Mouse (Mus musculus): ENCODE results near the gene Gm20854. TPM values are rescaled to one million over a fixed set of nuclear protein-coding genes. Genes with fewer than 3 reads are reported as not detected.
"Not testable (repeated sequence)": the region's sequence is repeated elsewhere in the genome, so short reads cannot be mapped to it uniquely, and the experiment has no call there.

Gene Gm20854
- not detected in 2 replicates for polyA plus RNA-seq (2012; ENCODE audit: insufficient read depth, insufficient read length, missing spikeins)

GRCm38 (mm10) chrY:85530808-85531207 lies at the start of gene Gm20854:
Gm20854 (minus strand) TSS chrY:85530908.
- H3K27ac ChIP-seq (ENCODE audit: insufficient read depth, low read depth, low read length); H3K4me1 ChIP-seq (ENCODE audit: control insufficient read depth, insufficient read depth, low read length); H3K4me3 ChIP-seq (ENCODE audit: insufficient read depth, low read length): not testable (repeated sequence)

Data from bone marrow macrophage, adult 2 months (primary cell).